Mouse (Mus musculus): ENCODE results near the gene Epb41l2. TPM values are rescaled to one million over a fixed set of nuclear protein-coding genes. Genes with fewer than 3 reads are reported as not detected.

Epb41l2 gene
- polyA plus RNA-seq, 1 experiment from 2014 or later = 79.4 TPM

GRCm38 (mm10) chr10:25538738-25539137, 179.1 kb downstream of the Epb41l2 start:
- Histone ChIP-seq H3K9me3 (replicated peaks) (no peaks in the 10 kb centered on the region), H3K27me3 (ENCODE audit: low read depth, poor library complexity, severe bottlenecking) (no peaks in the 10 kb centered on the region), H3K27ac (no peak overlapping the region), H3K4me1 (no peaks in the 10 kb centered on the region), H3K4me3 (no peak overlapping the region), H3K36me3 (no peaks in the 10 kb centered on the region)
- 79% methylated on average over 1 of the region's 1 CpGs for WGBS
- no peak for DNase-seq (ENCODE audit: low spot score)

DNA sequence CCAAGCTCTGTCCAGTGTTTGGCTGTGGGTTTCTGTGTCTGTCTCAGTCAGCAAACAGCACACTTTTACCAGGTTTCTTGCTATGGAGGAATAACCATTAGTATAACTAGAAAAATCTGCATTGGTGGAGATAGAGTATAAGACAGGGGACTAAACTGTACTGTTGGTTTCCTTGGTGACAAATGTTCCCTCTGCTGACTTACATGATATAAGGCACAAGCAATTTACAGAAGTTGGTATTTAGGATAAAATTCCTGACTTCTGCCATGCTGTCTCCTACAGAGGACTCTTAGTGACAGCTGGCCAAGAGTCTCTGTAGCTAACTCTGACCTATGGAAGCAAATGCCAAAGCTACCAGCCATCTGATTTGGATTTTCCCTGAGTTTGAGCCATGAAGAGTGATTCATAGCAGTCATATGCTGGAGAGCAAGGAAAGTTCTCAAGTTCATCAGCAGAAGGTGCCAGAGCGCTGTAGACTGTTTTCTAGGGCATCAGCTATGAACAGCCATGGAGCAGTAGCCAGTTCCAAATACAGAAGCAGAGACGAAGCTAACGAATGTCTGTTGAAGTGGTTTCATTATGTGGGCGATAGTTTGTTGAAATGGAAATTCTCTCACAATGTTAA, 179.7 kb downstream of the Epb41l2 start:
- Histone ChIP-seq H3K36me3 (no peaks in the 10 kb centered on the region), H3K27ac (no peak overlapping the region), H3K4me3 (no peak overlapping the region), H3K4me1 (no peaks in the 10 kb centered on the region), H3K27me3 (ENCODE audit: low read depth, poor library complexity, severe bottlenecking) (no peaks in the 10 kb centered on the region), H3K9me3 (replicated peaks) (no peaks in the 10 kb centered on the region)
- DNase-seq (ENCODE audit: low spot score) = no peak
- whole genome bisulfite sequencing = 84% methylated on average over 4 of the region's 4 CpGs

DNA sequence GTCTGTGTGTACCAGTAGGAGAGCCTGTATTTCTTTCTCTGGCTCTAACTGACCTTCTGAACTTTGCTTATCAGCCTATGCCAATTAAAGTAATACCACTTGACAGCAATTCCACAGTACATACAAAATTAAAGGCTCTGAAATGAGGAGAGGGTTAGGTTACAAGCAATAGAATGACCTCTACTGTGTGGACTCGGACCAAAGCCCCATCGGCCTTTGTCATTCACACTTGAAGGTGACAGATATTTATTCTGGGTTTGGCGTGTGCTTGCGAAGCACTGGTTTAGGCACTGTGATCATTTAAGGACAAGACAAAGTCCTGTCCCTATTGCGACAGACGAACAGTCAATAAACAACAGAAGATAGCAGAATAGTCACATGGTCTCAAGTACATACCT, 180.2 kb downstream of the Epb41l2 start:
- WGBS = 56% methylated on average over 6 of the region's 6 CpGs
- DNase-seq (ENCODE audit: low spot score) = no peak
- H3K4me1 ChIP-seq = no peaks in the 10 kb centered on the region
- H3K27ac ChIP-seq = no peak overlapping the region
- H3K27me3 ChIP-seq (ENCODE audit: low read depth, poor library complexity, severe bottlenecking) = no peaks in the 10 kb centered on the region
- no peaks in the 10 kb centered on the region for H3K36me3 ChIP-seq
- H3K9me3 ChIP-seq (replicated peaks) = no peaks in the 10 kb centered on the region
- no peak overlapping the region for H3K4me3 ChIP-seq

DNA sequence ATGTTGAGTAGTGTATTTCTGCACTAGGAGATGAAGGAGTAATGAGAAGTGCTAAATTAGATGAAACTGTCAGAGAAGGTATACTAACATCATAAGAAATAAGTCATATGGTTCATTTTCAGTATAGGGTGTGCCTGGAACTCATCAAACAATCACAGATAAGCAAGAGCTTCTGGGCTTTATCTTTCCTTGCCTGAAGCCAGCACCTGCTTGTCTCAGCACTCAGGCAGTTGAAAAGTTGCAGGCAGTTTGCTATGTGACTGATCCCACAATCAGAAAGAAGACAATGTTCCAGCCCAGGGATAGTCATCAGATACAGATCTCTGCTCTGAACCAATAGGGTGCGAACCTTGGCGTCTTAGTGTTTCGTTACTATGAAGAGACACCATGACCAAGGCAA, 181.5 kb downstream of the Epb41l2 start:
- Histone ChIP-seq H3K4me1 (no peaks in the 10 kb centered on the region), H3K36me3 (no peaks in the 10 kb centered on the region), H3K27me3 (ENCODE audit: low read depth, poor library complexity, severe bottlenecking) (no peaks in the 10 kb centered on the region), H3K9me3 (replicated peaks) (no peaks in the 10 kb centered on the region), H3K27ac (no peak overlapping the region), H3K4me3 (no peak overlapping the region)
- WGBS = 91% methylated on average over 3 of the region's 3 CpGs
- DNase-seq (ENCODE audit: low spot score) = no peak

DNA sequence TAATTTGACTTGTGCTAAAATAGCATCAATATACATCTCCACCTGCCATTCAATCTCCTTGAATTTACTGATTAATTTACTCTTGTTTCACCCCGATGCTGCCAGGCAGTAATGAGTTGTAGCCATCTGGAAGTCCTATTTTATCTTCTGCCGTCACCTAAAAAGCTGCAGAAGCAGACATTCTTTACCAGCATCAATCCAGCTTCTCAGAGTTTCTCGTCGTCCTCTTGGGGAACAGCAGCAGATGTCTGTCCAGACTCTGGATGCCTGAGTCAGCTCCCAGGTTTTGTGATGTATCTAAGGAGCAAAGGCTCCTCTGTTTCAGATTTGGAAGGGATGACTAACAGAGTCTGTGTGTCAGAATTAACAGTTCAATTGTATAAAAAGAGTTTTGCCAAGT, 193.3 kb downstream of the Epb41l2 start:
- no peak overlapping the region for H3K27ac ChIP-seq
- WGBS = 50% methylated on average over 4 of the region's 4 CpGs
- no peak for DNase-seq (ENCODE audit: low spot score)
- no peak overlapping the region for H3K4me3 ChIP-seq
- no peaks in the 10 kb centered on the region for H3K9me3 ChIP-seq (replicated peaks)
- no peaks in the 10 kb centered on the region for H3K4me1 ChIP-seq
- H3K27me3 ChIP-seq (ENCODE audit: low read depth, poor library complexity, severe bottlenecking) = no peaks in the 10 kb centered on the region
- no peaks in the 10 kb centered on the region for H3K36me3 ChIP-seq

- H3K9me3 ChIP-seq (replicated peaks) = no peaks in the 10 kb centered on the region
- no peaks in the 10 kb centered on the region for H3K4me1 ChIP-seq
- WGBS = 79% methylated on average over 9 of the region's 9 CpGs
Observed at GRCm38 (mm10) chr10:25571319-25572240, 212.0 kb downstream of the Epb41l2 start.

More at GRCm38 (mm10) chr10:25571319-25572240, 212.0 kb downstream of the Epb41l2 start:
- Histone ChIP-seq H3K36me3 (no peaks in the 10 kb centered on the region), H3K27me3 (ENCODE audit: low read depth, poor library complexity, severe bottlenecking) (no peaks in the 10 kb centered on the region), H3K27ac (no peak overlapping the region), H3K4me3 (no peak overlapping the region)
- no peak for DNase-seq (ENCODE audit: low spot score)

Other genes with a start within 250 kb of the Epb41l2 start
- gene Akap7, start 51.9 kb upstream of the Epb41l2 start, polyA plus RNA-seq (2016; fragmentation: Nextera tagmentation; extraction: Ambion mirVana) = 18.5 and 21.3 TPM in 2 replicates
- gene Smlr1, start 176.5 kb downstream of the Epb41l2 start, polyA plus RNA-seq (2016; fragmentation: Nextera tagmentation; extraction: Ambion mirVana) = not detected in 2 replicates